Mouse (Mus musculus) cerebellum, adult 2 months (tissue): ENCODE results near the gene Lrrc63. TPM values are rescaled to one million over a fixed set of nuclear protein-coding genes. Genes with fewer than 3 reads are reported as not detected.

Source experiments
- DNase-seq, 2 experiments: peaks; one replicate each; pipeline ENCODE4 v3.0.0; 2021
- H3K27ac ChIP-seq: fragments of 200-500 bp; 2 replicates; pipeline ENCODE4 v1.5.1; 2012; ENCODE audit warnings: low read length, control low read depth, inconsistent platforms; ENCODE audit not compliant: insufficient read depth
- H3K27me3 ChIP-seq: fragments of 200-500 bp; 2 replicates; pipeline ENCODE4 v1.6.1; 2012; ENCODE audit warnings: inconsistent platforms, mild to moderate bottlenecking, low read length, moderate library complexity; ENCODE audit not compliant: control insufficient read depth, insufficient read depth
- H3K4me1 ChIP-seq: fragments of 200-500 bp; 2 replicates; pipeline ENCODE4 v1.6.1; 2011; ENCODE audit warnings: low read length; ENCODE audit not compliant: control insufficient read depth, insufficient read depth
- H3K4me3 ChIP-seq: fragments of 200-500 bp; replicated peaks from 2 replicates; pipeline ENCODE3; 2011; ENCODE audit warnings: mild to moderate bottlenecking, low read depth, low read length, control low read depth; ENCODE audit not compliant: insufficient read depth
- CTCF ChIP-seq: fragments of 200-500 bp; IDR thresholded peaks from 2 replicates; pipeline ENCODE4 v1.5.1; 2011; ENCODE audit warnings: low read depth, mild to moderate bottlenecking, control low read depth, low read length, moderate library complexity, borderline replicate concordance; ENCODE audit not compliant: insufficient read depth
- POLR2A ChIP-seq: fragments of 200-500 bp; IDR thresholded peaks from 2 replicates; pipeline ENCODE4 v1.6.1; 2011; ENCODE audit warnings: low read length, control low read depth, borderline replicate concordance; ENCODE audit not compliant: insufficient read depth
- WGBS: fragments of 180-500 bp; shearing (Covaris S2); methylation state at CpG from one replicate; pipeline ENCODE4 v1.1.7; 2018; 5-methylcytosine and 5-hydroxymethylcytosine counted together
- polyA plus RNA-seq: library from polyadenylated mRNA; depleted of rRNA; stranded (reverse); fragments of >200 nt; gene quantifications from 2 replicates; pipeline ENCODE4 v1.2.3, GENCODE M21; 2012

Gene Lrrc63
- polyA plus RNA-seq, 1 experiment, result 0.03 TPM

- no peak overlapping the region for H3K4me3 ChIP-seq
- H3K27me3 ChIP-seq, result no peaks in the 10 kb centered on the region
- no peak for DNase-seq
- 96% methylated on average over 5 of the region's 5 CpGs for WGBS
- no peak overlapping the region for H3K27ac ChIP-seq
- TF ChIP-seq POLR2A, result no peak
- no peak for TF ChIP-seq CTCF
- no peaks in the 10 kb centered on the region for H3K4me1 ChIP-seq
These were observed 65.5 kb downstream of the Lrrc63 start for GRCm38 (mm10) chr14:75065211-75065610.

DNA sequence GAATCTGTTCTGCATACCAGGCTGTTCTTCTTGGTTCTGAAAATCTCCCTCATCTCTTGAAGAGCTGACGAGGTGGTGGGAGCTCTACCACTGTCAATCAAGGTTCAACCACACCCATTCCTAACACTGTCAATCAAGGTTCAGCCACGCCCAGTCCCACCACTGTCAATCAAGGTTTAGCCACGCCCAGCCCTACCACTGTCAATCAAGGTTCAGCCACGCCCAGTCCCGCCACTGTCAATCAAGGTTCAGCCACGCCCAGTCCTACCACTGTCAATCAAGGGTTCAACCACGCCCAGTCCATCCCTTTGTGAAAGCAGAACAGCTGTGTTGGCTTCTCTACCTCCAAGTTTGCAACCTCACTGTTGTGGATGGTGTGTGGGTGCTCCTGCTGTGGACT, 66.2 kb downstream of the Lrrc63 start:
- no peaks in the 10 kb centered on the region for H3K27me3 ChIP-seq
- no peak for DNase-seq
- no peak overlapping the region for H3K27ac ChIP-seq
- TF ChIP-seq POLR2A (no peak), CTCF (no peak)
- H3K4me1 ChIP-seq, result no peaks in the 10 kb centered on the region
- no peak overlapping the region for H3K4me3 ChIP-seq
- WGBS, result 76% methylated on average over 7 of the region's 7 CpGs

DNA sequence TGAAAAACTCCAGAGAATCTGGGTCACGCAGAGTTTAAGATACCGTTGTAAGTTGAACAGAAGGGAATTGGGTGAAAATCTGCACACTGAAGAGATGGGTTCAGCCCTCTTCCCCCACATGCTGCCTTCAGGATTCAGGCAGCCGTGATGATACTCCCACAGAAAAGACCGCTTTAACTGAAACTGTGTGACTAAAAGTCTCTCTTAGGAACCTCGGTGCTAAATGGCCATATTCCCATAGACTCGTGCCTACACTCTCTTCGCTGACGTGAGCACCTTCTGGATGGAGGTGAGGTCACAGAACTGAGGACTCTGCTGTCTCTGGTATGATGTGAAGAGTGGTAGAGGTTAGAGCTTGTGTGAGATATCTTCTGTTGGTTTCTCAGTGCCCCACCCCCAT, 66.7 kb downstream of the Lrrc63 start:
- no peak for DNase-seq
- no peaks in the 10 kb centered on the region for H3K27me3 ChIP-seq
- no peaks in the 10 kb centered on the region for H3K4me1 ChIP-seq
- no peak overlapping the region for H3K27ac ChIP-seq
- 95% methylated on average over 8 of the region's 8 CpGs for WGBS
- H3K4me3 ChIP-seq, result no peak overlapping the region
- no peak for TF ChIP-seq POLR2A
- no peak for TF ChIP-seq CTCF

- DNase-seq, result peak in 1 of 2 experiments; percentile 19
- Histone ChIP-seq H3K4me3 (no peak overlapping the region), H3K4me1 (no peaks in the 10 kb centered on the region), H3K27ac (no peak overlapping the region), H3K27me3 (no peaks in the 10 kb centered on the region)
- 46% methylated on average over 8 of the region's 8 CpGs for WGBS
- TF ChIP-seq POLR2A, result no peak
- TF ChIP-seq CTCF, result peak; percentile 40; the same call in 1 of the 2 replicates
These were observed 70.1 kb downstream of the Lrrc63 start for GRCm38 (mm10) chr14:75060562-75060961.

- H3K27ac ChIP-seq, result no peak overlapping the region
- H3K4me1 ChIP-seq, result no peaks in the 10 kb centered on the region
- no peak for DNase-seq
- TF ChIP-seq CTCF (no peak), POLR2A (no peak)
- no peaks in the 10 kb centered on the region for H3K27me3 ChIP-seq
- no peak overlapping the region for H3K4me3 ChIP-seq
- WGBS, result 86% methylated on average over 9 of the region's 9 CpGs
These were observed 73.7 kb downstream of the Lrrc63 start for GRCm38 (mm10) chr14:75056861-75057431.

DNA sequence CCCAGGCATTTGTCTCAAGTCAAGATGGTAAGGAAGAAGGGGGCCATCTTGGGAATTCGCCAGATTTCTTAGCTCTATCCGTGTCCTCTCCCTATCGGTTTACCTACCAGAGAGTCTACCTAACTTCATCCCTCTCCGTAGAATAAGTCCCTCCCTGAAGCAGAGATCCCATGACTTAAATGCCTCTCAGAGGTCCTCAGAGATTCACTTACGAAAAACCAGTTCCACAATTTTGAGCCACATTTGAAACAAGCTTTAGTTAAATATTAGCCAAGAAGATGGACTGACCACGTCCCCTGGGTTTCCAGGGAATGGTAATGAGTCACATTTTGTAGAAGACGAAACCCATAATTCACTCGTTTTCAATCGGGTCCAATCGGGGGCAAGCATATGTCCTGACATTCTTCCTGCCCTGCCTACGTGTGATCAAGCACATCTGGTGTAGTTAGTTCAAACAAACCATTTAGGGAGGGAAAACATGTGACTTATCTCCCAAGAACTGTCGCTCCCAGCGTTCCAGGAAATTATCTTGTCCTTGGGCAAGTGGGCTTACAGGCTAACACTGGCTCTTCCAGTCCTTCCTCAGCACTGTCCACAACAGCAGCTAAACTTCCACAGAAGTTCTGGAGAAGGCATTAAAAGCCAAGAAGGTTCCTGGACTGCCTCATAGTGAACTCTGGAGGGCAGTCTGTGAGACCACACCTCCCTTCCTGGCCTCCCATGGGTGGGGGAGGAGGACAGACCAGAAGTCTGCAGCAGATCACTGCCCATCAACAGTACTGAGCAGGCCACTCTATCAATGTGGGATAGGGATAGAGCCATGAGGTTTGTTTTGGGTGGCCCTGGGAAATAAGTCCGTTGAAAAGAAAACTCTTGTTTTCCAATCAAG, 76.0 kb downstream of the Lrrc63 start:
- no peak overlapping the region for H3K4me3 ChIP-seq
- WGBS, result 84% methylated on average over 14 of the region's 14 CpGs
- DNase-seq, result no peak
- no peaks in the 10 kb centered on the region for H3K27me3 ChIP-seq
- no peaks in the 10 kb centered on the region for H3K4me1 ChIP-seq
- no peak for TF ChIP-seq CTCF
- TF ChIP-seq POLR2A, result no peak
- H3K27ac ChIP-seq, result no peak overlapping the region

- Histone ChIP-seq H3K27me3 (no peaks in the 10 kb centered on the region), H3K27ac (no peak overlapping the region), H3K4me1 (no peaks in the 10 kb centered on the region), H3K4me3 (no peak overlapping the region)
- DNase-seq, result no peak
- WGBS, result 65% methylated on average over 8 of the region's 8 CpGs
- TF ChIP-seq CTCF (no peak), POLR2A (no peak)
These were observed 78.2 kb downstream of the Lrrc63 start for GRCm38 (mm10) chr14:75052451-75052850.

DNA sequence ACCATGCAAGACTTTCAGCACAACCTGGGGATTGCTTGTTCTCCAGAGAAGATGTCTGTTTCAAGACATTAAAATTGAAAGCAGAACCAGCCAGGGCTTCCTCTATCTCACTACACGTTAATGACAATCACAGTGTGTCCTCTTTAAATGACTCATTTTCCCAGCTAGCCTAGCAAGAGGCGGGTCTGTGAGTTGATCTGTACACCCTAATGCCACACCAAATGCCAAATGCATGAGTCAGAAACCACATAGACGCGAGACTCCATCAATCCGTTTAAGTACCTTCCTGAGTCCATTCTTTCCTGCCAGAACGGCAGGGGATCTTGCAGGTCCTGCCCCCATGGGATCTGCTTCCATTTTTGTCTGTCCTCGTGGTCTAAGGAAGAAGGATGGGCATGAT, 85.5 kb downstream of the Lrrc63 start:
- TF ChIP-seq POLR2A (no peak), CTCF (no peak)
- Histone ChIP-seq H3K4me1 (no peaks in the 10 kb centered on the region), H3K27me3 (no peaks in the 10 kb centered on the region), H3K4me3 (no peak overlapping the region), H3K27ac (no peak overlapping the region)
- 73% methylated on average over 7 of the region's 7 CpGs for WGBS
- no peak for DNase-seq
